Mouse (Mus musculus): Measurements from ENCODE around the gene Zfp536. TPM values are rescaled to one million over a fixed set of nuclear protein-coding genes. Genes with fewer than 3 reads are reported as not detected.

Zfp536 gene
- polyA plus RNA-seq, 1 experiment from 2014 or later: 5.1 TPM

GRCm38 (mm10) chr7:37565371-37565770 is 208.1 kb downstream of the Zfp536 start:
- 73% methylated on average over 8 of the region's 8 CpGs for WGBS

GRCm38 (mm10) chr7:37564644-37565043 is 208.8 kb downstream of the Zfp536 start:
- Histone ChIP-seq H3K4me3 (no peak overlapping the region), H3K27ac (ENCODE audit: poor library complexity, severe bottlenecking) (no peak overlapping the region), H3K9me3 (replicated peaks) (no peaks in the 10 kb centered on the region), H3K9ac (no peak overlapping the region), H3K36me3 (no peaks in the 10 kb centered on the region), H3K27me3 (replicated peaks) (peaks cover 9% of the 10 kb centered on the region), H3K4me2 (no peak overlapping the region), H3K4me1 (replicated peaks) (peaks cover 8% of the 10 kb centered on the region)
- WGBS: 60% methylated on average over 10 of the region's 10 CpGs
- no peak for ATAC-seq (ENCODE audit: insufficient number of reproducible peaks, low FRiP score)

More at GRCm38 (mm10) chr7:37565371-37565770, 208.1 kb downstream of the Zfp536 start:
- Histone ChIP-seq H3K27ac (ENCODE audit: poor library complexity, severe bottlenecking) (no peak overlapping the region), H3K4me2 (no peak overlapping the region), H3K27me3 (replicated peaks) (peaks cover 9% of the 10 kb centered on the region), H3K36me3 (no peaks in the 10 kb centered on the region), H3K4me3 (no peak overlapping the region), H3K9me3 (replicated peaks) (no peaks in the 10 kb centered on the region), H3K4me1 (replicated peaks) (peaks cover 8% of the 10 kb centered on the region), H3K9ac (no peak overlapping the region)
- no peak for ATAC-seq (ENCODE audit: insufficient number of reproducible peaks, low FRiP score)

- Histone ChIP-seq H3K4me2 (no peak overlapping the region), H3K27me3 (replicated peaks) (peaks cover 7% of the 10 kb centered on the region), H3K4me3 (no peak overlapping the region), H3K4me1 (replicated peaks) (peaks cover 8% of the 10 kb centered on the region), H3K36me3 (no peaks in the 10 kb centered on the region), H3K9ac (no peak overlapping the region), H3K27ac (ENCODE audit: poor library complexity, severe bottlenecking) (no peak overlapping the region), H3K9me3 (replicated peaks) (no peaks in the 10 kb centered on the region)
- no peak for ATAC-seq (ENCODE audit: insufficient number of reproducible peaks, low FRiP score)
- 58% methylated on average over 6 of the region's 6 CpGs for WGBS
These were observed 209.5 kb downstream of the Zfp536 start for GRCm38 (mm10) chr7:37563831-37564400.

GRCm38 (mm10) chr7:37563171-37563574 is 210.3 kb downstream of the Zfp536 start:
- H3K4me3 ChIP-seq: peak overlapping the region; percentile 29
- no peaks in the 10 kb centered on the region for H3K36me3 ChIP-seq
- peak; percentile 63; the same call in 1 of the 2 replicates for ATAC-seq (ENCODE audit: insufficient number of reproducible peaks, low FRiP score)
- H3K4me1 ChIP-seq (replicated peaks): peaks cover 8% of the 10 kb centered on the region; the same call in 1 of the 2 replicates
- 14% methylated on average over 8 of the region's 8 CpGs for WGBS
- peak overlapping the region; percentile 63 for H3K4me2 ChIP-seq
- no peaks in the 10 kb centered on the region for H3K9me3 ChIP-seq (replicated peaks)
- H3K27me3 ChIP-seq (replicated peaks): no peaks in the 10 kb centered on the region; the same call in 1 of the 2 replicates
- H3K9ac ChIP-seq: peak overlapping the region; percentile 51; the same call in 1 of the 2 replicates
- no peak overlapping the region for H3K27ac ChIP-seq (ENCODE audit: poor library complexity, severe bottlenecking)

- H3K9me3 ChIP-seq (replicated peaks): no peaks in the 10 kb centered on the region
- WGBS: 65% methylated on average over 7 of the region's 7 CpGs
- H3K4me1 ChIP-seq (replicated peaks): peaks cover 8% of the 10 kb centered on the region; the same call in 1 of the 2 replicates
- H3K4me3 ChIP-seq: no peak overlapping the region
- H3K4me2 ChIP-seq: no peak overlapping the region
- no peaks in the 10 kb centered on the region for H3K36me3 ChIP-seq
- no peak overlapping the region for H3K27ac ChIP-seq (ENCODE audit: poor library complexity, severe bottlenecking)
- no peak for ATAC-seq (ENCODE audit: insufficient number of reproducible peaks, low FRiP score)
- no peaks in the 10 kb centered on the region; the same call in 1 of the 2 replicates for H3K27me3 ChIP-seq (replicated peaks)
- no peak overlapping the region for H3K9ac ChIP-seq
These were observed 210.9 kb downstream of the Zfp536 start for GRCm38 (mm10) chr7:37562505-37562904.

GRCm38 (mm10) chr7:37560581-37560980 is 212.9 kb downstream of the Zfp536 start:
- no peaks in the 10 kb centered on the region; the same call in 1 of the 2 replicates for H3K27me3 ChIP-seq (replicated peaks)
- H3K9me3 ChIP-seq (replicated peaks): no peaks in the 10 kb centered on the region
- no peak for ATAC-seq (ENCODE audit: insufficient number of reproducible peaks, low FRiP score)
- no peaks in the 10 kb centered on the region for H3K36me3 ChIP-seq
- no peak overlapping the region for H3K4me2 ChIP-seq
- H3K4me3 ChIP-seq: no peak overlapping the region
- WGBS: 71% methylated on average over 7 of the region's 7 CpGs
- H3K9ac ChIP-seq: no peak overlapping the region
- no peak overlapping the region for H3K27ac ChIP-seq (ENCODE audit: poor library complexity, severe bottlenecking)
- H3K4me1 ChIP-seq (replicated peaks): peaks cover 8% of the 10 kb centered on the region; the same call in 1 of the 2 replicates

- 41% methylated on average over 3 of the region's 3 CpGs for WGBS
- ATAC-seq (ENCODE audit: insufficient number of reproducible peaks, low FRiP score): no peak
- Histone ChIP-seq H3K9ac (no peak overlapping the region), H3K27ac (ENCODE audit: poor library complexity, severe bottlenecking) (no peak overlapping the region), H3K4me3 (no peak overlapping the region), H3K4me1 (replicated peaks) (peaks cover 8% of the 10 kb centered on the region; the same call in 1 of the 2 replicates), H3K36me3 (no peaks in the 10 kb centered on the region), H3K4me2 (no peak overlapping the region), H3K27me3 (replicated peaks) (no peaks in the 10 kb centered on the region; the same call in 1 of the 2 replicates), H3K9me3 (replicated peaks) (no peaks in the 10 kb centered on the region)
These were observed 213.6 kb downstream of the Zfp536 start for GRCm38 (mm10) chr7:37559851-37560250.

- Histone ChIP-seq H3K9me3 (replicated peaks) (no peaks in the 10 kb centered on the region), H3K4me3 (no peak overlapping the region), H3K27me3 (replicated peaks) (no peaks in the 10 kb centered on the region; the same call in 1 of the 2 replicates), H3K27ac (ENCODE audit: poor library complexity, severe bottlenecking) (no peak overlapping the region), H3K4me1 (replicated peaks) (peaks cover 8% of the 10 kb centered on the region; the same call in 1 of the 2 replicates), H3K9ac (no peak overlapping the region), H3K36me3 (no peaks in the 10 kb centered on the region), H3K4me2 (no peak overlapping the region)
- ATAC-seq (ENCODE audit: insufficient number of reproducible peaks, low FRiP score): no peak
- WGBS: 79% methylated on average over 6 of the region's 6 CpGs
These were observed 214.1 kb downstream of the Zfp536 start for GRCm38 (mm10) chr7:37559341-37559740.

- H3K4me2 ChIP-seq: no peak overlapping the region
These were observed 216.6 kb downstream of the Zfp536 start for GRCm38 (mm10) chr7:37556811-37557210.

GRCm38 (mm10) chr7:37554405-37554804 is 219.0 kb downstream of the Zfp536 start:
- Histone ChIP-seq H3K27ac (ENCODE audit: poor library complexity, severe bottlenecking) (no peak overlapping the region), H3K4me2 (no peak overlapping the region), H3K9ac (no peak overlapping the region), H3K9me3 (replicated peaks) (no peaks in the 10 kb centered on the region), H3K4me3 (no peak overlapping the region), H3K36me3 (no peaks in the 10 kb centered on the region), H3K27me3 (replicated peaks) (0 out of 2 replicates have a peak, but pooled peaks cover 3% of the 10 kb centered on the region), H3K4me1 (replicated peaks) (no peaks in the 10 kb centered on the region)
- no peak for ATAC-seq (ENCODE audit: insufficient number of reproducible peaks, low FRiP score)
- WGBS: 63% methylated on average over 5 of the region's 5 CpGs

More at GRCm38 (mm10) chr7:37556811-37557210, 216.6 kb downstream of the Zfp536 start:
- H3K27me3 ChIP-seq (replicated peaks): peaks cover 3% of the 10 kb centered on the region; the same call in 1 of the 2 replicates
- no peak overlapping the region for H3K27ac ChIP-seq (ENCODE audit: poor library complexity, severe bottlenecking)
- no peak overlapping the region for H3K4me3 ChIP-seq
- no peaks in the 10 kb centered on the region for H3K4me1 ChIP-seq (replicated peaks)
- H3K9ac ChIP-seq: no peak overlapping the region
- no peaks in the 10 kb centered on the region for H3K9me3 ChIP-seq (replicated peaks)
- H3K36me3 ChIP-seq: no peaks in the 10 kb centered on the region
- no peak for ATAC-seq (ENCODE audit: insufficient number of reproducible peaks, low FRiP score)
- 82% methylated on average over 1 of the region's 1 CpGs for WGBS

- 45% methylated on average over 3 of the region's 3 CpGs for WGBS
- ATAC-seq (ENCODE audit: insufficient number of reproducible peaks, low FRiP score): no peak
These were observed 219.8 kb downstream of the Zfp536 start for GRCm38 (mm10) chr7:37553646-37554045.

More at GRCm38 (mm10) chr7:37553646-37554045, 219.8 kb downstream of the Zfp536 start:
- Histone ChIP-seq H3K27ac (ENCODE audit: poor library complexity, severe bottlenecking) (no peak overlapping the region), H3K4me3 (no peak overlapping the region), H3K9me3 (replicated peaks) (no peaks in the 10 kb centered on the region), H3K4me1 (replicated peaks) (no peaks in the 10 kb centered on the region), H3K4me2 (no peak overlapping the region), H3K9ac (no peak overlapping the region), H3K36me3 (no peaks in the 10 kb centered on the region), H3K27me3 (replicated peaks) (0 out of 2 replicates have a peak, but pooled peaks cover 3% of the 10 kb centered on the region)

Data from heart, embryonic 12.5 days (tissue).